Mouse (Mus musculus) MEL (cell line): ENCODE results near the gene Zer1.

Experiments
- MAFK ChIP-seq: IDR thresholded peaks from 2 replicates; pipeline ENCODE4 v1.6.1; 2011; ENCODE audit warnings: low read depth, mild to moderate bottlenecking, low read length, improper control_type of control experiment, borderline replicate concordance
- MAX ChIP-seq: IDR thresholded peaks from 2 replicates; pipeline ENCODE4 v1.6.1; 2011; ENCODE audit warnings: low read length, improper control_type of control experiment
- MXI1 ChIP-seq: IDR thresholded peaks from 2 replicates; pipeline ENCODE4 v1.6.1; 2011; ENCODE audit warnings: mild to moderate bottlenecking, low read depth, low read length, improper control_type of control experiment
- NELFE ChIP-seq: IDR thresholded peaks from 2 replicates; pipeline ENCODE4 v1.6.1; 2011; ENCODE audit warnings: low read depth, low read length, improper control_type of control experiment
- POLR2A ChIP-seq, 2 experiments: IDR thresholded peaks; 2 replicates each; pipeline ENCODE4 v1.6.1; 2011 to 2012; ENCODE audit warnings: low read length in 2 of 2, mild to moderate bottlenecking in 2 of 2, control low read depth in 1 of 2, improper control_type of control experiment in 1 of 2, low read depth in 1 of 2, moderate library complexity in 1 of 2; ENCODE audit not compliant: control insufficient read depth in 1 of 2, insufficient read depth in 1 of 2, poor library complexity in 1 of 2
- RAD21 ChIP-seq: IDR thresholded peaks from 2 replicates; pipeline ENCODE4 v1.6.1; 2011; ENCODE audit warnings: mild to moderate bottlenecking, low read depth, low read length, improper control_type of control experiment
- ZNF384 ChIP-seq: IDR thresholded peaks from 2 replicates; pipeline ENCODE4 v1.6.1; 2012; ENCODE audit warnings: low read depth, mild to moderate bottlenecking, inconsistent platforms, low read length, improper control_type of control experiment

DNA sequence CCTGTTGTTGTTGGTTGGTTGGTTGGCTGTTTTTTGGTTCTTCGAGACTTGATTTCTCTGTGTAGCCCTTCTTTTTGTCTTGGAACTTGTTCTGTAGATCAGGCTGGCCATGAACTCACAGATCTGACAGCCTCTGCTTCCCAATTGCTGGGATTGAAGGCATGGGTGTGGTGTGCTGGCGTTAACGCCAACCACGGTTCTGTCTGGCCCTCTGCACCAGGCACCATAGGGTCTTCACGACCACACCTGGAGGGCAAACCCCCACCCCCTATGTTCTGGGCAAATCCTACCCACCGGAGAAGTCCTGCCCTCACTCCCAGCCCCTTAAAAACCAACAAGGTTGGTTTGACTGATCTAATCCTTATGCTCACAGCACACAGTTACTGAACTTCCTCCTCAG is 47.4 kb downstream of the Zer1 start:
- TF ChIP-seq MAX, result no peak
- no peak for TF ChIP-seq ZNF384
- TF ChIP-seq NELFE, result no peak
- TF ChIP-seq MXI1, result no peak
- no peak for TF ChIP-seq POLR2A (IDR thresholded peaks at IDR 0.05; ENCODE audit: control insufficient read depth in 1 of 2, insufficient read depth in 1 of 2, low read depth in 1 of 2, low read length in 2 of 2, poor library complexity in 1 of 2)
- no peak for TF ChIP-seq RAD21
- no peak for TF ChIP-seq MAFK
